Mouse (Mus musculus): ENCODE measurements around the gene Fam178b. TPM values are rescaled to one million over a fixed set of nuclear protein-coding genes. Genes with fewer than 3 reads are reported as not detected.

Gene Fam178b
- polyA plus RNA-seq, 2 experiments = 0.21 to 0.27 TPM

DNA sequence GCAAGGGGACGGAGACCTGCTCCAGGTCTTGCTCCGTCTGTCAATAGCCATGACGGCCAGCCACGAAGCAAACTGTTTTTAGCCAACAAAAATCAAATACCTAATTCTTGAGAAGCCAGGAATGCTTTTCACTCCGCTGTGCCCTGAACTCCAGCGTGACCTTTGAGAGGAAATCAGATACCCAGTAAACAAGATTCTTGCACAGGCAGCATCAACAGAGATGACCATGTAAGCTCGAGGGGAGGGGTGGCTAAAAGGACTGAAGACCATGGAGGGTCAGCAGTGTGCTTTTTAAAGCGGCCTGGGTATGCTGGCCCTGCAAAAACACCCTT, 146.6 kb downstream of the Fam178b start:
- 64% methylated on average over 8 of the region's 8 CpGs for WGBS (ENCODE audit: insufficient replicate concordance)
- DNase-seq (ENCODE audit: low read depth in 3 of 3, low spot score in 3 of 3) (no peak), ATAC-seq (ENCODE audit: insufficient read depth) (no peak)
- TF ChIP-seq EP300 (IDR thresholded peaks at IDR 0.05; ENCODE audit: low read depth) (no peak), CTCF (IDR thresholded peaks at IDR 0.05; ENCODE audit: low read depth) (no peak)
- H3K9me3 ChIP-seq (ENCODE audit: control insufficient read depth, low read length) = no peaks in the 10 kb centered on the region
- H3K9ac ChIP-seq (replicated peaks) = no peak overlapping the region
- no peak overlapping the region for H3K27ac ChIP-seq
- H3K27me3 ChIP-seq (ENCODE audit: control insufficient read depth, insufficient read depth, low read length) = no peaks in the 10 kb centered on the region
- H3K4me1 ChIP-seq (replicated peaks; ENCODE audit: control insufficient read depth in 2 of 2, insufficient read depth in 2 of 2, low read length in 1 of 2) = no peaks in the 10 kb centered on the region; a peak in 1 of 4 replicates
- no peak overlapping the region for H3K4me2 ChIP-seq (ENCODE audit: low read depth)
- H3K4me3 ChIP-seq (ENCODE audit: insufficient read depth in 1 of 2, low read depth in 2 of 2, low read length in 2 of 2) = no peak overlapping the region
- no peaks in the 10 kb centered on the region for H3K36me3 ChIP-seq (replicated peaks; ENCODE audit: control insufficient read depth, insufficient read depth, low read depth)

DNA sequence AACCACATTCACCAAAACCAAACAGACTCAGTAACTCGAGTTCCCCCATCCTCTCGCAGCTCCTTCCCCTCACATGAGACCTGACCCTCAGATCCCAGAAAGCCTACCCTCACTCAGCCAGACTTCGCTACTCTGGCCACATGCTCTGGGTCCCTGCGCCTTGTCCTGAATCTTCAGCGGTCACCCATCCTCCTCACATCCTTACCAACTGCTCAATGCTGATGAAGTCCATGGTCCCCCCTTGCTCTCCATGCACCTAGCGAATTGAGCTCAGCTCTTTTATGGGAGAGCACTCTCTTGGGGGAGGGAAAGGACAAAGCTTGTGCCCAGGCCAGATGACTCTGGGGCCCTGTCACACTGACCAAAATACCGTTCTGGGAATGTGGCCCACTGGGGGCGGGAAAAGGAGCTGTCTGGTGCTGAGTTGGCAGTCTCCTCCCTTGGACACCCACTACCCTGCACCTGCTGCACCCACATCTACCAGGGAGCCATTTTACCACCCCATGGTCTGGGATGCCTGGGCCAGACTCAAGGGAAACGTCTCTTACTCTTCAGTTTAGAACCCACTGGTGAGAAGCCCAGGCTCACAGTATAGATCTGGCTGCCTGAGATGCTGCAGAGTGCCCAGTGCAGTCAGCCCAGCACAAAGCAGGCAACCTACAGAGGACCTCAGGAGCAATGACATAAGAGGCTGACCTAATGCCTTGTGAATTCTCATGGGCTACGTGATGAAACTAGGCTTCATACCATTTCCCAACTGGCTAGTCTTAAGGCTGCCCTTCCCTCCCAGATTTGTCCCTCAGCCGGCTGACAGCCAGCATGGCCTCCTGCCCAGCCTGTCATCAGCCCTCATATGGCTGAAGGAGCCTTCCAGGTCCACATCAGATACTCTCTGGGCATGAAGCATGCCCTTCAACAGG, 147.2 kb downstream of the Fam178b start:
- TF ChIP-seq EP300 (IDR thresholded peaks at IDR 0.05; ENCODE audit: low read depth) = no peak
- no peak for ATAC-seq (ENCODE audit: insufficient read depth)
- H3K27ac ChIP-seq = no peak overlapping the region

DNA sequence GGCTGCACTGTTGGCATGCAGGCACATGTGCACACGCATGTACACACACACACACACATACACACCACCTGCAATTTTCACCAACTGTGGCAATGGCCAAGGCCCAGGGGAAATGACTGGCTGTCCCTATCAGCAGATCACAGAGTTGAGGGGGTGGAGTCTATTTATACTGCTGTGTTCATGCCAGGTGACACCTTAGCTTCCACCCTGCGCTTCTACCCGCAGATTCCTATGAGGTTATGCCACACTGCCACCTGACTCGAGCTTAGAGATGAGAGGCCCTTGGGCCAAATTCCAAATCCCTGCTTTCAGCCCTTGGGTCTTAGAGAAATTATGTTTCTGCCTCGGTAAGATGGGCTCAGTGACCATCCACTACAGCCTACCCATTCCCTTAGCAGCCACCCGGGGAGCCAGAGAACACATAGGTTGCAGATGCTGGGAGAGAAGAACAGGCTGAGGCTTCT, 148.4 kb downstream of the Fam178b start:
- H3K4me1 ChIP-seq (replicated peaks; ENCODE audit: control insufficient read depth in 2 of 2, insufficient read depth in 2 of 2, low read length in 1 of 2) = no peaks in the 10 kb centered on the region; a peak in 1 of 4 replicates
- H3K9me3 ChIP-seq (ENCODE audit: control insufficient read depth, low read length) = no peaks in the 10 kb centered on the region
- DNase-seq (ENCODE audit: low read depth in 3 of 3, low spot score in 3 of 3) (no peak), ATAC-seq (ENCODE audit: insufficient read depth) (no peak)
- no peaks in the 10 kb centered on the region for H3K36me3 ChIP-seq (replicated peaks; ENCODE audit: control insufficient read depth, insufficient read depth, low read depth)
- no peak overlapping the region for H3K27ac ChIP-seq
- no peak overlapping the region for H3K4me2 ChIP-seq (ENCODE audit: low read depth)
- H3K9ac ChIP-seq (replicated peaks) = no peak overlapping the region
- H3K27me3 ChIP-seq (ENCODE audit: control insufficient read depth, insufficient read depth, low read length) = no peaks in the 10 kb centered on the region
- TF ChIP-seq EP300 (IDR thresholded peaks at IDR 0.05; ENCODE audit: low read depth) = no peak
- no peak for TF ChIP-seq CTCF (IDR thresholded peaks at IDR 0.05; ENCODE audit: low read depth)
- H3K4me3 ChIP-seq (ENCODE audit: insufficient read depth in 1 of 2, low read depth in 2 of 2, low read length in 2 of 2) = no peak overlapping the region
- 55% methylated on average over 6 of the region's 6 CpGs for WGBS (ENCODE audit: insufficient replicate concordance)

More for the DNA sequence above, 147.2 kb downstream of the Fam178b start:
- H3K4me1 ChIP-seq (replicated peaks; ENCODE audit: control insufficient read depth in 2 of 2, insufficient read depth in 2 of 2, low read length in 1 of 2) = no peaks in the 10 kb centered on the region; a peak in 1 of 4 replicates
- no peak for DNase-seq (ENCODE audit: low read depth in 3 of 3, low spot score in 3 of 3)
- H3K9me3 ChIP-seq (ENCODE audit: control insufficient read depth, low read length) = no peaks in the 10 kb centered on the region
- no peaks in the 10 kb centered on the region for H3K27me3 ChIP-seq (ENCODE audit: control insufficient read depth, insufficient read depth, low read length)
- H3K9ac ChIP-seq (replicated peaks) = no peak overlapping the region
- 69% methylated on average over 11 of the region's 11 CpGs for WGBS (ENCODE audit: insufficient replicate concordance)
- no peak overlapping the region for H3K4me2 ChIP-seq (ENCODE audit: low read depth)
- no peaks in the 10 kb centered on the region for H3K36me3 ChIP-seq (replicated peaks; ENCODE audit: control insufficient read depth, insufficient read depth, low read depth)
- no peak overlapping the region for H3K4me3 ChIP-seq (ENCODE audit: insufficient read depth in 1 of 2, low read depth in 2 of 2, low read length in 2 of 2)

DNA sequence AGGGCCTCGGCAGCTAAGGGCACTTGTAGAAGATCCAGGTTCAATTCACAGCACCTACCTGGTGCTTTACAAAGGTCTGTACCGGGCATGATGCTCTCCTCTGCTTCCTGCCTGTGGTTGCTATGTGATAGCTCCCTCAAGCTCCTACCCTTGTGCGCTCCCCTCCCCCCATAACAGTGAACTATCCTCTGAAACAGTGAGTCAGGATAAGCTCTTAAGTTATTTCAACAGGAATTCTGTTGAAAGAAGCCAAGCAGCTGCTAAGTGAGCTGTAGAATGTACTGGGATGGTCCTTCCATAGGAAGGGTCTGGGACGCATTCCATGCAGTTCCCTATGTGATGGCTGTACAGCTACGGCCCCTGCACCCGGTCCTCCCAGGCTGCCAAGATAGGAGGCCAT, 149.4 kb downstream of the Fam178b start:
- H3K27me3 ChIP-seq (ENCODE audit: control insufficient read depth, insufficient read depth, low read length) = no peaks in the 10 kb centered on the region
- no peaks in the 10 kb centered on the region for H3K36me3 ChIP-seq (replicated peaks; ENCODE audit: control insufficient read depth, insufficient read depth, low read depth)
- no peak for DNase-seq (ENCODE audit: low read depth in 3 of 3, low spot score in 3 of 3)
- no peak overlapping the region for H3K27ac ChIP-seq
- H3K9ac ChIP-seq (replicated peaks) = no peak overlapping the region
- TF ChIP-seq EP300 (IDR thresholded peaks at IDR 0.05; ENCODE audit: low read depth) (no peak), CTCF (IDR thresholded peaks at IDR 0.05; ENCODE audit: low read depth) (no peak)
- no peak for ATAC-seq (ENCODE audit: insufficient read depth)
- no peak overlapping the region for H3K4me3 ChIP-seq (ENCODE audit: insufficient read depth in 1 of 2, low read depth in 2 of 2, low read length in 2 of 2)
- H3K9me3 ChIP-seq (ENCODE audit: control insufficient read depth, low read length) = no peaks in the 10 kb centered on the region
- H3K4me2 ChIP-seq (ENCODE audit: low read depth) = no peak overlapping the region
- WGBS (ENCODE audit: insufficient replicate concordance) = 73% methylated on average over 6 of the region's 6 CpGs
- no peaks in the 10 kb centered on the region for H3K4me1 ChIP-seq (replicated peaks; ENCODE audit: control insufficient read depth in 2 of 2, insufficient read depth in 2 of 2, low read length in 1 of 2)

DNA sequence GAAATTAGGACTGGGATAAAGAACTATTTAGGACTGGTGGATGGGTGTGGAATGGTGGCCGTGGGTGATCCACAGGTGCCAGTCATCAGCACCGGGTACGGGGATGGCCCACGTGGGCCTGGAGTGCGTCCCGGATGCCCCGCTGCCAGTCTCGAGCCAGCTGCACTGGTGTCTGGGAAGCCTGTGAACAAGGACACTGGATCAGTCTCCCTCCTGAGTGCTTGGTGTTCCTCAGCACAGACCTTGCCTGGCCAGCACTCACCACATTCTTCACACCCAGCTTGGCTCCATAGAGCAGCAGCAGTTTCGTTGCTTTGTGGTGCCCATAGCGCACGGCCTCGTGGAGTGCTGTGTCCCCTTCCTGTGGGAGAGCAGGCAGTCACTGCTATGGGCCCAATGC, 151.5 kb downstream of the Fam178b start:
- H3K27me3 ChIP-seq (ENCODE audit: control insufficient read depth, insufficient read depth, low read length) = no peaks in the 10 kb centered on the region
- H3K4me1 ChIP-seq (replicated peaks; ENCODE audit: control insufficient read depth in 2 of 2, insufficient read depth in 2 of 2, low read length in 1 of 2) = no peaks in the 10 kb centered on the region
- WGBS (ENCODE audit: insufficient replicate concordance) = 80% methylated on average over 12 of the region's 12 CpGs
- H3K9ac ChIP-seq (replicated peaks) = no peak overlapping the region
- ATAC-seq (ENCODE audit: insufficient read depth) (no peak), DNase-seq (ENCODE audit: low read depth in 3 of 3, low spot score in 3 of 3) (no peak)
- H3K27ac ChIP-seq = no peak overlapping the region
- TF ChIP-seq CTCF (IDR thresholded peaks at IDR 0.05; ENCODE audit: low read depth) (no peak), EP300 (IDR thresholded peaks at IDR 0.05; ENCODE audit: low read depth) (no peak)
- no peak overlapping the region for H3K4me2 ChIP-seq (ENCODE audit: low read depth)
- no peaks in the 10 kb centered on the region for H3K36me3 ChIP-seq (replicated peaks; ENCODE audit: control insufficient read depth, insufficient read depth, low read depth)
- H3K4me3 ChIP-seq (ENCODE audit: insufficient read depth in 1 of 2, low read depth in 2 of 2, low read length in 2 of 2) = no peak overlapping the region
- no peaks in the 10 kb centered on the region for H3K9me3 ChIP-seq (ENCODE audit: control insufficient read depth, low read length)
